Mouse (Mus musculus) urinary bladder, postnatal 25 days (tissue): Measurements from ENCODE around the gene Arsk.

Source experiments
- DNase-seq: peaks from one replicate; pipeline ENCODE4 v3.0.0; 2022; ENCODE audit warnings: low spot score

Arsk gene

DNA sequence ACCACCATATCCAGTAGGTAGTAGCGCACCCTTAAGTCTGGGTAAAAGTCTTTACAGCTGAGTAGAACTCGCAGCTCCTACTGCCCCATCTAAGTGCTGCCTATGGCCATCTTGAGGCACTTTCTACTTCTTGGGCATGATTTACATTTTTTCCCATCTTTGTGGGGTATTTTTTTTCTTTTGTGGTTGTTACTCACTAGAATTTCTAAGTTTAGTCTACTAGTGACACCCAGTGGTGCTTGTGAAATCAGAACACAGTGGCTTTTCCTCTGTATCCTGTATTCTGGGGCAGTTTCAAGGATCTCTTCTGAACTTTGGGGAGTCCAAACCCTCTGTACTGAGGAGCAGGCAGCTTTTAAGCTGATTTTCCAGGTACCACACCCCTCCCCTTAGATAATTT is 76.7 kb downstream of the Arsk start:
- DNase-seq, result no peak

DNA sequence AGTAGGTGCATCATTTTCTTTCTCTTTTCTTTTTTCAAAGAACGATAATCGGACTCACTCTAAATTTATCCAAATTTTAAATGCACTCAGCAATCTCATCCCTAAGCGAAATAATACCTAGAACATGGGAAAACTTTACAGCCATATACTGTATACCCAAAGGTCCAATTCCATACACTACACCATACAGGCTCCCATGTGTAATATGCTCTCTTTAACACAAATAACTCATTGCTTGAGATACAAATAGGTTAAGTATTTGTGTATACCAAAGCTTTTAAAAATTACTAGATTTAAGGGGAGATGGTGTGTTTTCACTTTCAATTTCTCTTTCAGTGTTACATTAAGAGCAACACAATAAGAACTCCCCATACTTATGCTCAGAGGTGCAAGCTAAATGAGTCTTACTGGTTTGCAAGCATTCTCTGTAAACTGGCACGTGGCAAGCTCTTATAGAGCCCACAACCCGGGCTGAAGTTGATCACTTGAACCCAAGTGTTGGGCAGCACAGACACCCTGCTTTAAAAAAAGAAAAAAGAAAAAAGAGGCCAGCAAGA is 79.5 kb downstream of the Arsk start:
- no peak for DNase-seq

GRCm38 (mm10) chr13:76017974-76018843 is 80.3 kb downstream of the Arsk start, which contains the start of gene Rfesd:
Rfesd (minus strand) TSS chr13:76018719.
- peak; percentile 95 for DNase-seq

GRCm38 (mm10) chr13:76017465-76017864 is 81.0 kb downstream of the Arsk start:
- DNase-seq, result no peak

- no peak for DNase-seq
Observed at GRCm38 (mm10) chr13:76014511-76014910, 83.9 kb downstream of the Arsk start.
